Mouse (Mus musculus): ENCODE measurements at regions not wholly inside any gene's neighbourhood (a gene's known extent, or its start where the extent isn't known, plus 50 kb on each side); places are given as distances from the start of the nearest gene placed in this dataset.

DNA sequence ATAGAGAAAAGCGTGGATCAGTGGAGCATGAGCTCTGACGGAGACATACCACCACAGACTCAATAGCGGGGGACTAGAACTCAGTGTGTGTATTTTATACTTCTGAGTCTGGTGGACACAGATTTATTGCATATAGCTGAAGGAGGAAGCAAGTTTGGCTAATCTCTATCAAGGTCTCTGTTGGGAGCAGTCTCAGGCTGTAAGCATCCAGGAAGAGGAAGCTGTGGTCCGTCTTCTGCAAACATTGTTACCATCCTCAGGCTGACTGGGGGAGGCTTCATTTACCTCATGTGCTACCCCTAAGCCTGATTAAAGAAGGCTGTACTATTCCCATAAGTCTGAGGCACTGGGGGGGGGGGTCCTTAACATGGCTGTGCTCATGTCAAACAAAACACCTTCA, 261.0 kb downstream of the Rnd3 start:
- TF ChIP-seq CTCF (IDR thresholded peaks at IDR 0.05; ENCODE audit: low read depth) (no peak), EP300 (IDR thresholded peaks at IDR 0.05; ENCODE audit: low read depth) (no peak)

Measured in liver, postnatal 0 days (tissue).